Mouse (Mus musculus) myocyte (in vitro differentiated cells): ENCODE results near the gene Slc22a8. TPM values are rescaled to one million over a fixed set of nuclear protein-coding genes. Genes with fewer than 3 reads are reported as not detected.

Experiments used
- H3K27me3 ChIP-seq: one replicate; pipeline ENCODE4 v1.6.1; 2011; ENCODE audit not compliant: control insufficient read depth, insufficient read depth, insufficient read length
- H3K36me3 ChIP-seq: one replicate; pipeline ENCODE4 v1.6.1; 2011; ENCODE audit not compliant: control insufficient read depth, insufficient read depth
- H3K4me2 ChIP-seq: one replicate; pipeline ENCODE4 v1.6.1; 2011; ENCODE audit warnings: low read depth, control low read depth
- H3K4me3 ChIP-seq: one replicate; pipeline ENCODE4 v1.5.1; 2011; ENCODE audit warnings: mild to moderate bottlenecking, control low read depth, moderate library complexity
- H3K79me2 ChIP-seq: one replicate; pipeline ENCODE4 v1.6.1; 2011; ENCODE audit not compliant: control insufficient read depth, insufficient read depth
- H3ac ChIP-seq: one replicate; pipeline ENCODE4 v1.6.1; 2011; ENCODE audit not compliant: control insufficient read depth, insufficient read length
- CEBPB ChIP-seq: IDR thresholded peaks from 2 replicates; pipeline ENCODE4 v1.6.1; 2011; ENCODE audit warnings: mild to moderate bottlenecking, moderate library complexity; ENCODE audit not compliant: poor library complexity, insufficient read depth, severe bottlenecking
- E2F4 ChIP-seq: IDR thresholded peaks from one replicate; pipeline ENCODE4 v1.6.1; 2011; ENCODE audit warnings: mild to moderate bottlenecking, control low read depth, moderate library complexity; ENCODE audit not compliant: insufficient read depth
- MAX ChIP-seq: IDR thresholded peaks from one replicate; pipeline ENCODE4 v1.6.1; 2011; ENCODE audit warnings: low read depth, mild to moderate bottlenecking, control low read depth
- MYOD1 ChIP-seq, 3 experiments: IDR thresholded peaks; one replicate each; pipeline ENCODE4 v1.6.1; 2011; ENCODE audit warnings: control low read depth in 2 of 3, low read depth in 2 of 3, mild to moderate bottlenecking in 2 of 3, moderate library complexity in 1 of 3; ENCODE audit not compliant: insufficient read length in 2 of 3, control insufficient read depth in 1 of 3
- MYOG ChIP-seq, 3 experiments: IDR thresholded peaks; one replicate each; pipeline ENCODE4 v1.6.1; 2011; ENCODE audit warnings: control low read depth in 2 of 3, low read depth in 2 of 3, mild to moderate bottlenecking in 2 of 3; ENCODE audit not compliant: insufficient read length in 2 of 3, control insufficient read depth in 1 of 3, insufficient read depth in 1 of 3
- POLR2A ChIP-seq: IDR thresholded peaks from one replicate; pipeline ENCODE4 v1.6.1; 2011; ENCODE audit warnings: low read depth, mild to moderate bottlenecking, control low read depth, moderate library complexity; ENCODE audit not compliant: insufficient read length
- POLR2AphosphoS2 ChIP-seq: IDR thresholded peaks from one replicate; pipeline ENCODE4 v1.6.1; 2011; ENCODE audit warnings: low read depth, control low read depth; ENCODE audit not compliant: insufficient read length
- REST ChIP-seq: IDR thresholded peaks from one replicate; pipeline ENCODE4 v1.6.1; 2011; ENCODE audit warnings: mild to moderate bottlenecking, control low read depth, moderate library complexity; ENCODE audit not compliant: insufficient read depth, insufficient read length
- SRF ChIP-seq: IDR thresholded peaks from one replicate; pipeline ENCODE4 v1.6.1; 2011; ENCODE audit warnings: low read depth; ENCODE audit not compliant: control insufficient read depth, insufficient read length
- TCF12 ChIP-seq: IDR thresholded peaks from one replicate; pipeline ENCODE4 v1.6.1; 2011; ENCODE audit warnings: mild to moderate bottlenecking, control low read depth; ENCODE audit not compliant: poor library complexity, insufficient read depth, severe bottlenecking
- TCF3 ChIP-seq: IDR thresholded peaks from one replicate; pipeline ENCODE4 v1.6.1; 2011; ENCODE audit warnings: low read depth, control low read depth; ENCODE audit not compliant: insufficient read length
- USF1 ChIP-seq: IDR thresholded peaks from one replicate; pipeline ENCODE4 v1.6.1; 2011; ENCODE audit warnings: low read depth, mild to moderate bottlenecking, control low read depth, moderate library complexity
- polyA plus RNA-seq: library from polyadenylated mRNA; unstranded; fragments of >200 nt; fragmentation: generic; extraction: Trizol; gene quantifications from one replicate; pipeline ENCODE4 v1.2.1, GENCODE M21; 2012; ENCODE audit warnings: missing spikeins

Gene Slc22a8
- polyA plus RNA-seq, 1 experiment, result not detected

DNA sequence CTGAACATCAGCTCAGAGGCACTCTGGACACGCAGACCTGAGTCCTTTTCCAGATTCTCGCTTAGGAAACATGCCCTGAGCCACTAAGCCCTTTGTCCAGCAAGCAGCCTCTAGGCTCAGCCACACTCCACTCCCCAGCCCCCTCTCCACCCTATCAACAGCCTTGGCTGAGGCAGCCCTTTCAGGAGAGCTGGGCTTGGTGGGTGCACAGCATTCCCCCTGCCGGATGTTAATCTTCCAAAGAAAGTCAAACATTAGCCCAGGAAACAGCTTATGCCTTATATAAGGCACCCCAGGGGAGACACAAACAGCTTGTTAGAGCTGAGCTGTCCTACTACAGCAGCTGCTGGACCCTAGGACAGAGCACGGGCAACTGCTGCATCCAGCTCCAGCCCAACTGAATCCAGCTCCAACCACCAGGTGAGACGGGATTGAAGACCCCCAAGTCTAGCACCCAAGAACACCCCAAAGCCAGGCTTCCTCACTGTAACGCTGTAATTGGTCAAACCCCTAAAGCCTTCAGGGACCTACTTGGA is 1.9 kb downstream of the Slc22a8 start:
- TF ChIP-seq MYOD1 (IDR thresholded peaks at IDR 0.05; ENCODE audit: control insufficient read depth in 1 of 3, insufficient read length in 2 of 3, low read depth in 2 of 3), result no peak
- TF ChIP-seq TCF3, result no peak
- no peak for TF ChIP-seq E2F4
- no peak for TF ChIP-seq USF1
- no peak for TF ChIP-seq CEBPB
- TF ChIP-seq MYOG (IDR thresholded peaks at IDR 0.05; ENCODE audit: control insufficient read depth in 1 of 3, insufficient read depth in 1 of 3, insufficient read length in 2 of 3, low read depth in 2 of 3), result no peak
- TF ChIP-seq MAX, result no peak
- TF ChIP-seq REST, result no peak
- no peak for TF ChIP-seq POLR2A
- no peak for TF ChIP-seq SRF
- no peak for TF ChIP-seq TCF12
- TF ChIP-seq POLR2AphosphoS2, result no peak
- no peaks in the 10 kb centered on the region for H3K79me2 ChIP-seq
- no peak overlapping the region for H3K4me2 ChIP-seq
- no peak overlapping the region for H3K4me3 ChIP-seq
- no peak overlapping the region for H3ac ChIP-seq
- H3K27me3 ChIP-seq, result peaks cover 50% of the 10 kb centered on the region
- H3K36me3 ChIP-seq, result no peaks in the 10 kb centered on the region

DNA sequence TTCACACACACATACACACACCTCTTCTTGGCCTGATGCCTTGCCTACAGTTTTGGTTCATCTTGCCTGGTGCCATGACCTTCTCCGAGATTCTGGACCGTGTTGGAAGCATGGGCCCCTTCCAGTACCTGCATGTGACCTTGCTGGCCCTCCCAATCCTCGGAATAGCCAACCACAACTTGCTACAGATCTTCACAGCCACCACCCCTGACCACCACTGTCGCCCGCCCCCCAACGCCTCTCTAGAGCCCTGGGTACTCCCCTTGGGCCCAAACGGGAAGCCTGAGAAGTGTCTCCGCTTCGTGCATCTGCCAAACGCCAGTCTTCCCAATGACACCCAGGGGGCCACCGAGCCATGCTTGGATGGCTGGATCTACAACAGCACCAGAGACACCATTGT is 2.8 kb downstream of the Slc22a8 start:
- H3K27me3 ChIP-seq, result peaks cover 56% of the 10 kb centered on the region

DNA sequence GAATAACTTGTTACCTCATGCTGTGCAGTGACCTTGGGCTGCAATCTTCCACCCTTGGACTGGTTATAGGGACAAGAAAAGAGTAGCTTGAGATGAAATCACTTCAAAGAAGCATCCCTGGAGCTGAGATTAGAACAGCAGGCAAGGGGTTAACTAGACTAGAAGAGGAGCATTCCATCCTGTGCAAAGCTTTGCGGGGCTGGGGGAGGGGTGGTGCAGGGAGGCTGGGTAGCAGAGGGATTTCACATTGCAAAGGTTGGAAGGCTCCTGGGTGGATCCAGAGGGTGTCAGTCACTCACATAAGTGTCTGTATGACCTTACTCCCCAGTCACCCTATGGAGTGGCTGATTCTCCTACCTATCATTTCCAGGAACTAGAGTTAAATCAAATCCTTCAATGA is 3.5 kb downstream of the Slc22a8 start:
- H3K36me3 ChIP-seq, result no peaks in the 10 kb centered on the region
- H3K79me2 ChIP-seq, result no peaks in the 10 kb centered on the region
- TF ChIP-seq E2F4 (no peak), SRF (no peak), MYOD1 (IDR thresholded peaks at IDR 0.05; ENCODE audit: control insufficient read depth in 1 of 3, insufficient read length in 2 of 3, low read depth in 2 of 3) (no peak), REST (no peak), CEBPB (no peak), TCF12 (no peak), POLR2A (no peak), POLR2AphosphoS2 (no peak), MYOG (IDR thresholded peaks at IDR 0.05; ENCODE audit: control insufficient read depth in 1 of 3, insufficient read depth in 1 of 3, insufficient read length in 2 of 3, low read depth in 2 of 3) (no peak), MAX (no peak), TCF3 (no peak), USF1 (no peak)
- H3K4me3 ChIP-seq, result no peak overlapping the region
- no peak overlapping the region for H3K4me2 ChIP-seq
- no peak overlapping the region for H3ac ChIP-seq
- peaks cover 53% of the 10 kb centered on the region for H3K27me3 ChIP-seq

More for the DNA sequence above, 2.8 kb downstream of the Slc22a8 start:
- Histone ChIP-seq H3ac (no peak overlapping the region), H3K4me2 (no peak overlapping the region), H3K36me3 (no peaks in the 10 kb centered on the region), H3K79me2 (no peaks in the 10 kb centered on the region), H3K4me3 (no peak overlapping the region)
- TF ChIP-seq USF1 (no peak), MYOG (IDR thresholded peaks at IDR 0.05; ENCODE audit: control insufficient read depth in 1 of 3, insufficient read depth in 1 of 3, insufficient read length in 2 of 3, low read depth in 2 of 3) (no peak), MYOD1 (IDR thresholded peaks at IDR 0.05; ENCODE audit: control insufficient read depth in 1 of 3, insufficient read length in 2 of 3, low read depth in 2 of 3) (no peak)

DNA sequence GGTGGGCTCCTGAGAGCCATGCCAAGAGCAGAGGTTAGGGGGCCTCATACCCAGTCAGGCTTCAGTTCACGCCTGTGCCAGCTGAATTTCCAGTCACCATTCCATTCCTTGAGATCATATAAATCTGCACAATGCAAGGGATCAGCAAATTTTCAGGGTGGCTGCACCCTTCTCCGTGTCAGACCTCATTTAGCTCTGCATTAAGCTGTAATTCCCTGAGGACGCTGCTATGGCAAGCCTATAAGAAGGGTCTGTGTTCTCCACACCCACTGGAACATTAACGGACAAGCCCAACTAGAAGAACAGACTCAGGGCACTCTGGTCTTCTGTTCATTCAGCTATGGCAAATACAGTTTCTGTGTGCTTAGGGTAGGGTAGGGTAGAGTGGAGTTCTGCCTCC is 6.2 kb downstream of the Slc22a8 start:
- H3K27me3 ChIP-seq, result peaks cover 50% of the 10 kb centered on the region
- no peaks in the 10 kb centered on the region for H3K79me2 ChIP-seq
- H3K36me3 ChIP-seq, result no peaks in the 10 kb centered on the region
- no peak overlapping the region for H3ac ChIP-seq
- TF ChIP-seq E2F4 (no peak), TCF3 (no peak), USF1 (no peak)
- H3K4me2 ChIP-seq, result no peak overlapping the region
- no peak overlapping the region for H3K4me3 ChIP-seq

DNA sequence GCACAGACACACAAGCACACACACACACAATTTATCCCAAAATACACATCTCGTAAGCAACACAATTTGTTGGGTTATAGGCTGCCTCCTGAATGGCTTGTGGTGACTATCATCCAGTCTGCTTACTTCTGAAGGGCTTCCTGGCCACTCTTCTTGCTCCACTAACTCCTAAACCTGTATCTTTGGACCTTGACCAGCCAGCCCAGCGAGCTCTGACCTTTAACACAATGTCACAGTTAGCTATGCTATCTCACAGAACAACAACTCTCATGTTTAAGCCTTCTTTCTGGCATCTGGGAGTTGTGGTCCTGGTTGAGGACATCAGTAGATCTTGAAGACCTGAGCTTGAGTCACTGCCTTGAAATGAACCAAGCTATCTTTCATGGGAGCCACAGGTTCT is 8.2 kb downstream of the Slc22a8 start:
- Histone ChIP-seq H3K36me3 (no peaks in the 10 kb centered on the region), H3K4me2 (no peak overlapping the region), H3K4me3 (no peak overlapping the region), H3K27me3 (peaks cover 42% of the 10 kb centered on the region), H3ac (no peak overlapping the region), H3K79me2 (no peaks in the 10 kb centered on the region)
- no peak for TF ChIP-seq TCF12

DNA sequence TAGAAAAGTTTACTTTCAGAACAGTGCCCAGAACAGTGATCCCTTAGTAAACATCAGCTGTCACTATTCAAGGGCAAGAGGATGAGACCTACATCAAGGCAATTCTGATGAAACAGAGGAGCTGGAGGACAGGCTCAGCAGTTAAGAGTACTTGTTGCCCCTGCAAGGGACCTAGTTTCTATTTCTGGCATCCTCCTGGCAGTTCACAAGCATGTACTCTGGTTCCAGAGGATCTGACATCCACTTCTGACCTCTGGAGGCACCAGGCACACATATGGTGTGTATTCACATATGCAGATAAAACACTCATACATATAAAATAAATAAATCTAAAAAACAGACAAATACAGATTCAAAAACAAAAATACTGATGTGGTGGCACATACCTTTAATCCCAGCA is 10.9 kb downstream of the Slc22a8 start:
- Histone ChIP-seq H3K36me3 (no peaks in the 10 kb centered on the region), H3K79me2 (no peaks in the 10 kb centered on the region)

More for the DNA sequence above, 10.9 kb downstream of the Slc22a8 start:
- no peak for TF ChIP-seq CEBPB
- no peak for TF ChIP-seq MYOG (IDR thresholded peaks at IDR 0.05; ENCODE audit: control insufficient read depth in 1 of 3, insufficient read depth in 1 of 3, insufficient read length in 2 of 3, low read depth in 2 of 3)
- TF ChIP-seq E2F4, result no peak
- H3K27me3 ChIP-seq, result peaks cover 38% of the 10 kb centered on the region
- no peak overlapping the region for H3K4me2 ChIP-seq
- H3K4me3 ChIP-seq, result no peak overlapping the region
- H3ac ChIP-seq, result no peak overlapping the region
